Mouse (Mus musculus) forebrain, embryonic 16.5 days (tissue): Measurements from ENCODE around the gene Macrod2. TPM values are rescaled to one million over a fixed set of nuclear protein-coding genes. Genes with fewer than 3 reads are reported as not detected.

ENCODE experiments used
- ATAC-seq: fragments of 200-750 bp; cut with Nextera tagmentation; 2 replicates; pipeline ENCODE4 v1.8.0; 2017; ENCODE audit warnings: mild to moderate bottlenecking, moderate library complexity
- H3K27ac ChIP-seq: fragments of 300-500 bp; sonication (generic); 2 replicates; pipeline ENCODE4 v1.5.1; 2014; ENCODE audit warnings: low read length, control low read depth
- H3K27me3 ChIP-seq: fragments of 300-500 bp; sonication (generic); replicated peaks from 2 replicates; pipeline ENCODE4 v1.6.1; 2014; ENCODE audit warnings: low read length; ENCODE audit not compliant: control insufficient read depth, insufficient read depth
- H3K36me3 ChIP-seq: fragments of 300-500 bp; sonication (generic); 2 replicates; pipeline ENCODE4 v1.6.1; 2014; ENCODE audit not compliant: control insufficient read depth, insufficient read depth
- H3K4me1 ChIP-seq: fragments of 300-500 bp; sonication (generic); replicated peaks from 2 replicates; pipeline ENCODE4 v1.6.1; 2014; ENCODE audit warnings: low read length; ENCODE audit not compliant: control insufficient read depth, insufficient read depth
- H3K4me2 ChIP-seq: fragments of 300-500 bp; sonication (generic); 2 replicates; pipeline ENCODE4 v1.6.1; 2014; ENCODE audit warnings: mild to moderate bottlenecking, low read length, control low read depth
- H3K4me3 ChIP-seq: fragments of 300-500 bp; sonication (generic); replicated peaks from 2 replicates; pipeline ENCODE4 v1.5.1; 2014; ENCODE audit warnings: mild to moderate bottlenecking, low read length, control low read depth
- H3K9ac ChIP-seq: fragments of 300-500 bp; sonication (generic); replicated peaks from 2 replicates; pipeline ENCODE4 v1.6.1; 2014; ENCODE audit warnings: low read depth, low read length, control low read depth
- H3K9me3 ChIP-seq: fragments of 300-500 bp; sonication (generic); 2 replicates; pipeline ENCODE4 v1.6.1; 2016; ENCODE audit warnings: low read length; ENCODE audit not compliant: control insufficient read depth
- WGBS: fragments of 180-500 bp; shearing (Covaris S2); extraction: QIAGEN DNeasy Blood & Tissue Kit; methylation state at CpG from one replicate; pipeline ENCODE4 v1.1.7; 2014; 5-methylcytosine and 5-hydroxymethylcytosine counted together
- polyA plus RNA-seq: library from polyadenylated mRNA; unstranded; fragments of >200 nt; fragmentation: Nextera tagmentation; extraction: Ambion mirVana; gene quantifications from 2 replicates; pipeline ENCODE4 v1.2.1, GENCODE M21; 2015

The Macrod2 gene
- polyA plus RNA-seq, 1 experiment from 2014 or later = 108 TPM

DNA sequence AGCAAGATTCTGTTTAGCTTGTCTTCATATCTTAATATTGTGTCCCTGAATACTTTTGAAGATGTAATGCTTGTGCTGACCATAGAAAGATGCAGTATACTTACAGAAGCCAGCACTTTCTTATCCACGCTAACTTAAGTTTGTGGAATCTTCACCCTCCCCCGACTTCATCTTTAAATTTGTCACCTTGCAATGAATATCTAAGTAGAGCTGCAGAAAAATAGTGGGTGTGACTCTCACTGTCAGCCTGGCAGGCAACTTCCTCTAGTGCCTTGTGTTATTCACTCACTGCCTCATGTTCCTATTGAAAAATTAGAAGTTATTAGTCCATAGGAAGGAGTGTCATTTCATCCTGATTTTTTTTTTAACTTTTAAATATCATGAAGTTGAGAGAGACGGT, 139.5 kb downstream of the Macrod2 start:
- Histone ChIP-seq H3K9ac (no peak overlapping the region), H3K9me3 (no peaks in the 10 kb centered on the region), H3K27me3 (no peaks in the 10 kb centered on the region), H3K27ac (no peak overlapping the region), H3K4me3 (no peak overlapping the region), H3K36me3 (no peaks in the 10 kb centered on the region), H3K4me2 (no peak overlapping the region), H3K4me1 (peaks cover 5% of the 10 kb centered on the region)
- no peak for ATAC-seq
- 91% methylated on average over 3 of the region's 3 CpGs for WGBS

DNA sequence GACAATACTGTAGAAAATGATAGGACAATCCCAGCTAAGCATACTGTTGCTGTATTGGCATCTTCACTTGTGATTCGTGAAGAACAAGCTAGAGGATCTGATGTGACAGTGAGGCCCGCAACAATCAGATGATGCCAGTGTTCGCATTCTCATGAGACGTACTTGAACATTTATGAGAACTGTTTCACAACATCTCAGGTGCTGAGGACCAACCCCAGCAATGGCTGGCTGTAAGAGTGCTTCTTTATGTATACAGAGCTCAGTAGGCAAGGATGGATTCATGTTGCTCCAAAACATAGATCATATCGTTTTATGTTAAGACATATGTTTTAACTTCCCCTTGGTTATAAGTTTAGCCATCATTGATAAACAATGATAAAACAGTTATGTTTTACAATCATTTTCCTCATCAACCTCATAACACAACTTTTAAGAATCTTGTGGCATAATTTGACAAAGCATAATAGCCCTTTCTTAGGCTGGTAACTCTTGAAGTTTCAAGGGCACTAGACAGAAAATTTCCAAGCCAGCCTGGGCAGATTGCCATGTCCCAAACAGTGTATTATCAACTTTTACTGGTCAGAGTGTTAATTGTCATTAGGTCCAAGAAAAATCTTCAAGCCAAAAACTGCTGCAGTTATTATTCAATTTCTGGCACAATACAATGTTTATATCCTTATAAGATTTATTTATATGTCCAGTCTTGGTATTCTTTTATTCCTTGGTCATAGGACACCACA, 140.9 kb downstream of the Macrod2 start:
- Histone ChIP-seq H3K27ac (no peak overlapping the region), H3K4me1 (peaks cover 5% of the 10 kb centered on the region), H3K4me2 (no peak overlapping the region), H3K9me3 (no peaks in the 10 kb centered on the region), H3K9ac (no peak overlapping the region), H3K27me3 (no peaks in the 10 kb centered on the region), H3K36me3 (no peaks in the 10 kb centered on the region), H3K4me3 (no peak overlapping the region)
- WGBS = 94% methylated on average over 5 of the region's 5 CpGs
- no peak for ATAC-seq

DNA sequence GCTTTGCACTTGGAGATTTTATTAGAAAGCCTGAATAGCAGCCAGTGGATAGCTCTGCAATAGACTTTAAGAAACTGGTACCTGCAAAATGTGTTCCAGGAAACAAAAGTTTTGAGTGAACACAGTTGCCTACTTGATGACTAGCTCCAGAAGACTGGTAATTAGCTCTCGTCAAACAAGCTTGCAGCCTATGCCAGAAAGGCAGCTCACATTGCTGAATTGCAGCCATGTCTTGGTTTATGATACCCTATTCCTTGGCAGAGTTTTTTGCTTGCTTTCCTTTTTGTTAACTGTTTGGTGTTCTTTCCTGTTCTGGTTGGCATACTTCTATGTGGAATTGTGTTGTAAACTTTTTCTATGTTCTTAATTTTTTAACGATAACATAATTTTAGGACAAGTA, 154.2 kb downstream of the Macrod2 start:
- Histone ChIP-seq H3K4me3 (no peak overlapping the region), H3K36me3 (no peaks in the 10 kb centered on the region), H3K27ac (no peak overlapping the region), H3K4me1 (no peaks in the 10 kb centered on the region), H3K27me3 (no peaks in the 10 kb centered on the region), H3K4me2 (no peak overlapping the region), H3K9ac (no peak overlapping the region), H3K9me3 (no peaks in the 10 kb centered on the region)
- 44% methylated on average over 2 of the region's 2 CpGs for WGBS
- ATAC-seq = no peak

DNA sequence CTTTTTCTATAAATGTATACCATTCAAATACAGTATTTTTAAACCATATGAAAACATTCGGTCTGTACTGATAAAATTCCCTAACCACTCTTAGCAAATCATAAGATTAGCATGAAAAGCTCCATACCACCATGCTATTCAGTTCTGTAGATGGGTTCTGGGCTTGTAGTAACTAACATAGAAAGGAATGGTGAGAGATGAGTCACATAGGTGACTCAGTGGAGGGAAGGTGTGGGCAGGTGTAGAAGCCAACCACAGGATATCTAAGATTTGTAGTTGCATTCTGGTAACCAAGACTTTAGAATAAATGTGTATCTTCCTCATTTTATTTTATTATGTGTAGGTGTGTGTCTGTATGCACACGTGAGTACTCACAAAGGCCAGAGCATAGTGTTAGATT, 166.3 kb downstream of the Macrod2 start:
- WGBS = 94% methylated on average over 2 of the region's 2 CpGs
- H3K4me3 ChIP-seq = no peak overlapping the region
- no peaks in the 10 kb centered on the region for H3K36me3 ChIP-seq
- no peak overlapping the region for H3K9ac ChIP-seq
- no peak overlapping the region for H3K27ac ChIP-seq
- H3K9me3 ChIP-seq = no peaks in the 10 kb centered on the region
- H3K4me1 ChIP-seq = no peaks in the 10 kb centered on the region
- no peak for ATAC-seq
- H3K4me2 ChIP-seq = no peak overlapping the region
- H3K27me3 ChIP-seq = no peaks in the 10 kb centered on the region

DNA sequence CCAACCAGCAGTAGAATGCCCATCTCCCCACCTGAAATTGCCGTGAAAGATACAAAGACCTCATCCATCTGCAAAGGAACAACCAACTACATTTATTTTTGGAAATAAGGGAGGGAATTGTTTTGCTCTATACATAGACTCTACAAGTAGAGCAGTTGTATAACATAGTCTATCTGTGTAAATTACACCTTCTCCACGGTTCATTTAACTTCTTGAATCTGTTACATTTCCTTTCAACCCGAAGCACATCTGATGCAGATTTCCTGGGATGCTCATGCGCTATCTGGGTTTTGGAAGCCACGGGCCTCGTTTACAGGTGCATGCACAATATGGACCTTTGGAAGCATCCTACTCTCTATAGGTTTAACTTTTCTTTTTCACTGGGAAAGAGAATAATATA, 175.8 kb downstream of the Macrod2 start:
- 78% methylated on average over 6 of the region's 6 CpGs for WGBS
- no peaks in the 10 kb centered on the region for H3K36me3 ChIP-seq
- no peaks in the 10 kb centered on the region for H3K4me1 ChIP-seq
- H3K27ac ChIP-seq = no peak overlapping the region
- no peak overlapping the region for H3K9ac ChIP-seq
- H3K27me3 ChIP-seq = no peaks in the 10 kb centered on the region
- H3K4me3 ChIP-seq = no peak overlapping the region
- H3K4me2 ChIP-seq = no peak overlapping the region
- ATAC-seq = no peak
- H3K9me3 ChIP-seq = no peaks in the 10 kb centered on the region

DNA sequence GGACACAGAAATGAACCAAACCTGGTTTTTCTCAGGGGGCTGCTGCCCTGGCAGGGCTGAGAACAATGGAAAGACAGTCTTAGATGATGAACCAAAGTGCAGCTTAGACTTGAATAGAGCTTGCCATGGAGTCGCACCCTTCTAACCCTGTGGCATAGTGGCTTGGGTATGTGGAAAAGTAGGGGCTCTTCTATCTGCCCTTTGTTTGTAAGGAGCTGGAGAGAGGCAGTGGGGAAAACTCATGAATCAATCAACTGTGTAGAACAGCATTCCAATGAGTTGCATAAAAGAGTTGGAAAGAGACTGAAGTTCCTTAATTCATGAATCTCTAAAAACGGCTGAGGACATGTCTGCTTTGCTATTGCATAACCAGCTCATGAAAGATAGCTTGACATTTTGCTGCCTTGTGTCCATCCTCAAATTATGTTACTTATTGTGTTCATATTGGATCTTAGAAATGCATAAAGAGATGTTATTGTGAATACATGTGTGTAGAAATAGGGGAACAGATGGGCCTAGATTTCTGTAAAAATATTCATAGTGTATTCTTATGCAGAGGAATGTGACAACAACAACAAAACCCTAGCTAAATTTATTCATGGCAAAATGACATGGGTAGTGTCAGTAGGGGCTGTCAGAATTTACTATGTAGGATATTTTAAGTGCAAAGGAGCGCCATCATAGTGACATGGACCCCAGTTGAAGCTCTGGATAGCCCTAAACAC, 197.6 kb downstream of the Macrod2 start:
- Histone ChIP-seq H3K27me3 (no peaks in the 10 kb centered on the region), H3K9ac (no peak overlapping the region), H3K4me2 (no peak overlapping the region), H3K36me3 (no peaks in the 10 kb centered on the region), H3K4me3 (no peak overlapping the region), H3K9me3 (no peaks in the 10 kb centered on the region), H3K27ac (no peak overlapping the region), H3K4me1 (peaks cover 2% of the 10 kb centered on the region; the same call in 1 of the 2 replicates)
- 52% methylated on average over 3 of the region's 3 CpGs for WGBS
- ATAC-seq = peak; percentile 67

DNA sequence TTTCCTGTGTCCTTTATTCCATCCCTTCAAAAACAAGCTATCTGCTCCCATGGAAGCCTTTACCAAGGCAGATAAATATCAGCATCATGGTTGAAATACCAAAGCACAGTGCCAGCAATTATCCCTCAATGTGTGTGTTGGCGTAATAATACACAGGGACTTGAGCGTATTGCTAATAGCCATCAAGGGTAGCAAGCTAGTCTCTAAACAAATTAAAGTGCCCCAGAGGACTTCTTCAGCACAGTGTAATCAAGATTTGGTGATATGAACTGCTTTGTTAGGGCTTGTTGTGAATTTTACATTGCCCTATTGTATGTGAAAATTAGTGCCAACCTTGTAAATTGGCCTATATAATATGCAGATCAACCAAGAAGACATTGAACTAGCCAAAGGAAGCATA, 201.8 kb downstream of the Macrod2 start:
- no peak overlapping the region for H3K9ac ChIP-seq
- 75% methylated on average over 2 of the region's 2 CpGs for WGBS
- peaks cover 2% of the 10 kb centered on the region; the same call in 1 of the 2 replicates for H3K4me1 ChIP-seq

DNA sequence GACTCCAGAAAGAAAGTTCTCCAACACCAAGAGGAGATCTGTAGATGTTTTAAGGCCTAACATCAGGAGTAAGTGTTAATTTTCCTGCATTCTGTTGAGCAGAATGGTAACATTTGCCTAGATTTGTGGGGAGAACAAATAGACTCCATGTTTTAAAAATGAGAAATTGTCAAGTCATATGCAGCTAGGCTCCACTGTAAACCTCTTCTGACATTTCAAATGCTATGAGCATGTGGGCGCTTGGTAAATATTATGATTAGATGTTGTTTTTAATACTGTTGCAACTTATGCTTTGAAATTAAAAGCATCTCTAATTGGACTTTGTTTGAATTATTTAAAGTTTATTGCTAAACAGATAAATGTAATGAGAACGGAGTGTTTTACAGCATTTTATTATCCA, 220.3 kb downstream of the Macrod2 start:
- H3K9me3 ChIP-seq = no peaks in the 10 kb centered on the region
- ATAC-seq = peak; percentile 73
- WGBS = 77% methylated on average over 2 of the region's 2 CpGs

More for the DNA sequence above, 201.8 kb downstream of the Macrod2 start:
- H3K36me3 ChIP-seq = no peaks in the 10 kb centered on the region
- H3K9me3 ChIP-seq = no peaks in the 10 kb centered on the region
- H3K27ac ChIP-seq = no peak overlapping the region
- H3K27me3 ChIP-seq = no peaks in the 10 kb centered on the region
- no peak overlapping the region for H3K4me2 ChIP-seq
- H3K4me3 ChIP-seq = no peak overlapping the region
- ATAC-seq = no peak

DNA sequence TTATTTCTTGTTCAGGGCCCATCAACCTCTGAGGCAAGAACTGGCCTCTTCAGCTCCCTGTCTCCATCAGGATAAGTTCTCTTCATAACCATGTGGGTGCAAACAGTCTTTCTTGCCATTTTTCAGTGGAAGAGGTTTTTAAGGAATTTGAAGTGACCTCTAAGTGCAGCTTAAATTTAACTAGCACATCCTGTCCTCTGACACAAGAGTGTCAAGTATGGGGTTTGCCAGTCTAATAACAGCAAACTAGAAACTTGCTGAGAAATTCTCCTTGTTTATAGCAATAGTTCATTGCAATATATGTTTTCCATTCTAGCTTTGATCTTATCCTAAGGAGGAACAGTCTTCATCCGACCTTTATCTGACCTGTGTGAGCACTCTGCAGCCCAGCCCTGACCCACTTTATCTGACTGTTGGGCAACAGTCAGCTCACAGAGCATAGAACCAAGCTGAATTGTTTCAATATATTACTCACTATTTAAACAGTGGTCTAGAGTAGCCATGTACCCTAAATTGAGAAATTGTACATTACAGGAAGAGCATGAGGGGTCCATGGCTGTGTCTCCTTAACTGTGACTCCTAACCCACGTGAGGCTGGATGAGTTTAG, 226.7 kb downstream of the Macrod2 start:
- Histone ChIP-seq H3K27me3 (no peaks in the 10 kb centered on the region), H3K4me3 (no peak overlapping the region)
- 74% methylated on average over 2 of the region's 2 CpGs for WGBS

More for the DNA sequence above, 220.3 kb downstream of the Macrod2 start:
- no peak overlapping the region for H3K4me3 ChIP-seq
- H3K9ac ChIP-seq = no peak overlapping the region
- H3K4me1 ChIP-seq = no peaks in the 10 kb centered on the region
- no peaks in the 10 kb centered on the region for H3K27me3 ChIP-seq
- 0 out of 2 replicates have a peak overlapping the region, but pooled peaks have one; percentile 10 for H3K27ac ChIP-seq
- H3K36me3 ChIP-seq = no peaks in the 10 kb centered on the region
- H3K4me2 ChIP-seq = no peak overlapping the region

More for the DNA sequence above, 226.7 kb downstream of the Macrod2 start:
- Histone ChIP-seq H3K9ac (no peak overlapping the region), H3K36me3 (no peaks in the 10 kb centered on the region), H3K9me3 (no peaks in the 10 kb centered on the region), H3K4me2 (no peak overlapping the region), H3K27ac (no peak overlapping the region), H3K4me1 (no peaks in the 10 kb centered on the region)
- ATAC-seq = no peak
